Mouse (Mus musculus) C3H10T1/2 (cell line): ENCODE data around the gene Maz. TPM values are rescaled to one million over a fixed set of nuclear protein-coding genes. Genes with fewer than 3 reads are reported as not detected.

ENCODE experiments used
- polyA plus RNA-seq, 2 experiments: library from polyadenylated mRNA; unstranded; fragments of >200 nt; fragmentation: generic; extraction: Trizol; gene quantifications; one replicate each; pipeline ENCODE4 v1.2.1; 2012; ENCODE audit warnings: missing spikeins in 2 of 2

Maz gene
- polyA plus RNA-seq = 100 to 1,000 TPM; 130 to 150 TPM

GRCm38 (mm10) chr7:127026984-127027726 is at the start of gene Maz:
TSS of gene Maz (minus strand) at chr7:127027037.

DNA sequence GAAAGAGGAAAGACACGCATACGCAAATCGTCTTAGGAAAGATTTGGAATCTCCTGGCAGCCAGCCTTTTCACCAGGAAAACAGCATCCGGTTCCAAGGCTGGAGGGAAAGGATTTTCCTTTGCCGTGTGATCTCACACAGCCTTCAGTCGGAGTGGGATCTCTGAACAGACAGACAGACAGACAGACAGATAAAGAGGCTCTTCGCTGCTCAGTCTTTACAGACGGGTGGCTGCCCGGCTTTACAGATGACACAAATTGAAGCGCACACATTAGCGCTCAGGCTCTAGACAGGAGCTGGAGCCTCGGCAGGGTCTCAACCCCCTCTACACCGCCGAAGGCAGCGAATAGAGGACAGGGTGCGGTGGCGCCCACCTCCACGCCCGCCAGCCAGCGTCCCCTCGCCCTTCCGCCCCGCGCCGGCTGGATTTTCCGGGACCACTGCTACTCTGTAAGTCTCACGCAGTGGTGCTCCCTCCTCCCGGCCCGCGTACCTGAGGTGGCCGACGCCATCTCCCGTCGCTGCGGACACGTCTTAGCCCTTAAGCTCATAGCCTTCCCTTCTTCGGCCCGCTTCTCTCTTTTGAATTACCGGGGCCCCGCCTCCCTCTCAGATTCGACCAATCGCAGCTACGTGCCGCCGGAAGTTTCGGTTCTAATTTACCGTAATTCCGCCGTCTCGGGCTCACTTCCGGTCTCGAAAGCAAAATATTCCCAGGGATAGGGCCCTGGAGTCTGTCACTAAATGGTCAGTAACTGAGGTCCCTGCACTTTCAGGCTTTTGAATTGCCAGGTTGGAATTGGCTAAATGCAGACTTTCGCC is 15.2 kb upstream of the Maz start, which contains the start of gene Kif22:
Kif22 (minus strand) TSS at position 621 of the 822 bp plus-strand sequence.

GRCm38 (mm10) chr7:127020901-127021562 is 5.8 kb downstream of the Maz start, which contains the start of the genes Gm42742 and Prrt2:
TSS of gene Gm42742 (minus strand) at chr7:127021097.
TSS of gene Prrt2 (minus strand) at chr7:127021211.

GRCm38 (mm10) chr7:127016971-127017949 is 9.6 kb downstream of the Maz start, which contains the start of gene Pagr1a:
TSS of gene Pagr1a (minus strand) at chr7:127017352.

DNA sequence TGATC is 10.6 kb downstream of the Maz start, which contains the start of gene Pagr1b:
Pagr1b (minus strand) TSS at position 4 of the 5 bp plus-strand sequence.

GRCm38 (mm10) chr7:127014320-127014719 is 12.5 kb downstream of the Maz start, which contains the start of gene Mvp:
TSS of gene Mvp (minus strand) at chr7:127014621.

DNA sequence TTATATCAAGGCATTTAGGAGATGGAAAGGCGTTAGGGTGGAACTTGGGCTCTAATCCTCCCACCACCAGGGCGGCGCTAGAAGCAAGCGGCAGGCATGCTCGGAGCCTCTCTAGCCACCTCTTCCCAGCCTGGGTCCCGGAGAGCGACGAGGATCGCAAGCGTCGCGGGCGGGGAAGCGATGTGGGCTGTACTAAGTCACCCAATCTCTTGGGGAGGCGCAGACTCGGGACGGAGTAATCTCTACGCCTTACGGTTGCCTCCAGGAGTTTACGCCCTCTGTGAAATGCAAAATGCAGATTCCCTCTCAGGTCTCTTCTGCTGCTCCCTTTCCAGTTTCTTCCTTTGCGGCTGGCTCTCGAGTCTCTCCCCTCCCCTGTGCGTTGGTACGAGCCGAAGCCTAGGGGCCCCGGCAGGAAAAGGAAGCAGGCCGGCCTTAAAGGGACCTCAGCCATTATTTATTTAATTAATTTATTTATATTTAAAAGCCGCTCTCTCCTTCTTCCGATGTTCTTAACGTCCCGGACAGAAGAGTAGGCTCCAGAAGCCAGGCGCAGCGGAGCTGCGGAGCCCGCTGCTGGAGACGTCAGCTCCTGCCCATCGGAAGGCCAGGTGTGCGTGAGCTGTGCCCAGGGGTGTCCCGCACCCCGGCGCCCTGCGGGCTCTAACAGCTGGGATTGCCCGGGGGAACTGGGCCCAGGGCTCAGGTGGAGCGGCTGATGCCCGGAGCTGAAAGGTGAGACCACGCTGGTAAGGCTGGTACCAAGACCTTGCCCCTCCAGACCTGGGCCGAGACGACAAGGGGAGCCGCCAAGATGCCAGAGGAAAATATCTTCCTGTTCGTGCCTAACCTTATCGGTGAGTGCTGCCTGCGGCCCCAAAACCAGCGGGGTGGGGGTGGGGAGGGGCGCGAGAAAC is 50.6 kb downstream of the Maz start, which contains the start of gene Cdiptos:
Cdiptos (minus strand) TSS at position 149 of the 917 bp plus-strand sequence.

GRCm38 (mm10) chr7:126975893-126975949 is 51.1 kb downstream of the Maz start, which contains the start of gene Cdipt:
TSS of gene Cdipt (plus strand) at chr7:126975914.

Other genes starting within 250 kb of the Maz start
- gene Tbx6, start 245.6 kb downstream of the Maz start, polyA plus RNA-seq = under 1 TPM; 0.01 to 0.58 TPM
- gene Ppp4c, start 234.5 kb downstream of the Maz start, polyA plus RNA-seq = 100 to 1,000 TPM; 126 TPM
- under 1 TPM; 0.08 TPM for gene Fam57b, start 229.4 kb downstream of the Maz start, polyA plus RNA-seq
- not detected for gene 4930451I11Rik, start 195.4 kb downstream of the Maz start, polyA plus RNA-seq
- not detected for gene Doc2a, start 179.6 kb downstream of the Maz start, polyA plus RNA-seq
- gene Hirip3, start 165.1 kb downstream of the Maz start, polyA plus RNA-seq = 10 to 100 TPM; 10.8 to 24.2 TPM
- gene Ino80e, start 164.7 kb downstream of the Maz start, polyA plus RNA-seq = 10 to 100 TPM; 65.9 to 98.4 TPM
- gene Taok2, start 142.3 kb downstream of the Maz start, polyA plus RNA-seq = 10 to 100 TPM; 10.1 to 53.2 TPM
- 10 to 100 TPM; 27.0 to 35.9 TPM for gene Tmem219, start 104.1 kb downstream of the Maz start, polyA plus RNA-seq
- gene Kctd13, start 98.2 kb downstream of the Maz start, polyA plus RNA-seq = 10 to 100 TPM in 1 of 2 experiments, 1 to 10 TPM in 1; 5.7 to 11.3 TPM
- under 1 TPM; 0.02 to 0.05 TPM for gene Asphd1, start 77.5 kb downstream of the Maz start, polyA plus RNA-seq
- gene Sez6l2, start 76.5 kb downstream of the Maz start, polyA plus RNA-seq = under 1 TPM; 0.04 to 0.25 TPM
- 10 to 100 TPM; 88.2 to 97.1 TPM for gene Cdipt, start 51.1 kb downstream of the Maz start, polyA plus RNA-seq
- under 1 TPM; 0.47 to 0.64 TPM for gene Cdiptos, start 50.9 kb downstream of the Maz start, polyA plus RNA-seq
- gene Mvp, start 12.4 kb downstream of the Maz start, polyA plus RNA-seq = 10 to 100 TPM; 49.1 to 81.7 TPM
- gene Pagr1b, start 10.6 kb downstream of the Maz start, polyA plus RNA-seq = under 1 TPM in 1 of 2 experiments, not detected in 1; 0.55 TPM
- gene Pagr1a, start 9.7 kb downstream of the Maz start, polyA plus RNA-seq = 10 to 100 TPM; 14.8 to 18.0 TPM
- gene Gm42742, start 5.9 kb downstream of the Maz start, polyA plus RNA-seq = 10 to 100 TPM; 28.7 to 44.7 TPM
- gene Prrt2, start 5.8 kb downstream of the Maz start, polyA plus RNA-seq = under 1 TPM in 1 of 2 experiments, not detected in 1; 0.44 TPM
- gene Kif22, start 15.4 kb upstream of the Maz start, polyA plus RNA-seq = 10 to 100 TPM; 51.4 to 57.4 TPM
- gene Zg16, start 60.3 kb upstream of the Maz start, polyA plus RNA-seq = not detected
- under 1 TPM; 0.08 to 0.25 TPM for gene AI467606, start 64.3 kb upstream of the Maz start, polyA plus RNA-seq
- gene Qprt, start 95.2 kb upstream of the Maz start, polyA plus RNA-seq = under 1 TPM in 1 of 2 experiments, not detected in 1; 0.11 TPM
- gene Spn, start 110.8 kb upstream of the Maz start, polyA plus RNA-seq = 1 to 10 TPM; 2.9 to 7.1 TPM
- 10 to 100 TPM; 39.6 to 40.3 TPM for gene Cd2bp2, start 169.0 kb upstream of the Maz start, polyA plus RNA-seq
- gene Tbc1d10b, start 181.4 kb upstream of the Maz start, polyA plus RNA-seq = 10 to 100 TPM; 29.3 to 41.2 TPM
- gene Mylpf, start 181.9 kb upstream of the Maz start, polyA plus RNA-seq = 1 to 10 TPM in 1 of 2 experiments, under 1 TPM in 1; 0.81 to 2.0 TPM
- gene Zfp553, start 206.0 kb upstream of the Maz start, polyA plus RNA-seq = 10 to 100 TPM; 10.4 to 16.5 TPM
- 1 to 10 TPM; 2.3 to 7.7 TPM for gene Sept1, start 206.1 kb upstream of the Maz start, polyA plus RNA-seq
- gene Zfp771, start 217.2 kb upstream of the Maz start, polyA plus RNA-seq = 10 to 100 TPM; 53.6 to 86.7 TPM
- 100 to 1,000 TPM in 1 of 2 experiments, 10 to 100 TPM in 1; 89.3 to 405 TPM for gene Dctpp1, start 233.7 kb upstream of the Maz start, polyA plus RNA-seq
- gene Sephs2, start 247.0 kb upstream of the Maz start, polyA plus RNA-seq = 10 to 100 TPM; 11.8 to 13.4 TPM